Mouse (Mus musculus) cerebellum, postnatal 14 days (tissue): ENCODE measurements at regions not wholly inside any gene's neighbourhood (a gene's known extent, or its start where the extent isn't known, plus 50 kb on each side); places are given as distances from the start of the nearest gene placed in this dataset.

Source experiments
- DNase-seq, 2 experiments: peaks; one replicate each; pipeline ENCODE4 v3.0.0; 2021; ENCODE audit warnings: mixed read lengths in 2 of 2

- DNase-seq = peak; percentile 32 to 48
Measured at GRCm38 (mm10) chr7:72503756-72504155, 197.3 kb upstream of the Mctp2 start.

GRCm38 (mm10) chr7:72504268-72504667, 197.9 kb upstream of the Mctp2 start:
- DNase-seq = peak; percentile 69 to 86

- peak; percentile 33 to 46 for DNase-seq
Measured at GRCm38 (mm10) chr7:72505732-72506460, 199.5 kb upstream of the Mctp2 start.

DNA sequence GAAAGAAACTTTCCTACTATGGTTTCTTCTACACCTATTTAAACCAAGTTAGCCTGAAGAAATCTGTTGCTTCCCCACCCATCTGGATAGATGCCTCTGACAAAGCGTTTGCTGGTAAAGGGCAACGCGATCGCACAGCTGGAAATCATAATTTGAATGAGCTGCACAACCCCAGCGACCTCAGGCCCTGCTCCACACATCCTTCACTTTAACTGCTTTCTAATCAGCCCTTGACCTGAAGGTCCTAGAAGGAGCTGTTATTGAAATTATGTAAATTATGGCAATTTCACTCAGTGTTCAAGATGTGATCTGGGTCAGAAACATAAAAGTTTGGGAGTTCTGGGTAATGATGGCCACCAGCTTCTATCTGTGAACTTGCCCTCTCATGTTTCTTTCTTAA, 201.5 kb upstream of the Mctp2 start:
- no peak for DNase-seq

DNA sequence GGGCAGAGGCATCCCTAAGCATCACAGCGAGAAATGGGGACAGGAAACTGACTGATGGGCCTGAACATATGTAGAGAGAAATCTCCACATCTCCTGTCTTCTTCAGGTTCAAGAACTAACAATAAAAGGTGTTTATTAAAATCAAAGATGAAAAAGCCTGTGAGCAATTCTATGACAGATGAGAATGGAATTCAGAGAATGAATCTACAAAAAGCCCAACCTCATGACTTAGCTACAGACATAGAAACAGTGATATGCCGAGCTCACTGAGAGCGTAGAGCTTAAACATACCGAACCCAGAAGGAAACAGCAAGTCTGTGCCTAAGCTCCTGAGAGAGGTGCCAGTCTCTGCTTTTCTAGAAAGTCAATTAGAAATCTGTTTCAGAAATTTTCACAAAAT, 203.7 kb upstream of the Mctp2 start:
- no peak for DNase-seq

DNA sequence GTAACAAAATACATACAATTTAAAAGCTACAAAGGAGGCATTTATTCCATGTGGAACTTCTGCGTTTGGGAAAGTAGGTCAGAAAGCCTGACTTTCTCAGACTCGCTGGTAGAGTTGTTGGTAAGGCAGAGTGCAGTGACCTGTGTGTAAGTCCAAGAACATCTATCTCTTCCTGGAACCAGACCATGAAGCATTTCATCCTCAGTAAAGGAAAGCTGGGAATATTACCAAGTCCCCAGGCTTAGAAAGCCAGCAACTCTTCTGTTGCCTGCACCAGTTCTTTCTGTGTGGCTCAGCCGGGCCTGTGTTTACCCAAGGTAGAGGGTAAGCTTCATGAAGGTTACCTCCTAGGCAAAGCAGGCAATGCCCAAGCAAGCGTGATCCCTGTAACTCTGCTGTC, 207.0 kb upstream of the Mctp2 start:
- no peak for DNase-seq

GRCm38 (mm10) chr7:72514851-72515250, 208.4 kb upstream of the Mctp2 start:
- peak; percentile 23 to 24 for DNase-seq

DNA sequence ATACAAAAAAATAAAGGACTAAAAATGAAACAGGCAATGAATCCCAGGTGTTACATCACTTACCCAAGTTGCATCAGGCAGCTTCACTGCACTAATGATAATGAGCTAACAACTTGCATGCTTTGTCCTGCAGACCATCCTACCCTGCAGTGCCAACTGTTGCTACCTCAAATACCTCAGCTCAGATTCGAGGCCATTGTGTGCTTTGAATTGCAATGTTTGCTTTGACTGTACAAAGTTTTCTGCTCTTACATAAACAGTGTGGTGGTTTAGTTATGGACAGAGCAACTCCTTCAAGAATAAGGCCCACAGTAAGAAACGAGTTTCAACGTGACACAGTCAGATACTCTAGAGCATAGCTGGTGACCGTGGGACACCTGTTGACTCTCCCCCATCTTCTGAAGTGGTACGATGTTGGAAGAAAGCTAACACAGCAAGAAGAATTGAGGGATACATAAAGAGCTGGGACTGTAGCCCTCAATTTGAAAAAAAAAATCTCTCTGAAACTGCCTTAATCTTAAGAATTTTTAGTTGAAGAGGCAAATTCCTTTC, 212.1 kb upstream of the Mctp2 start:
- no peak for DNase-seq

DNA sequence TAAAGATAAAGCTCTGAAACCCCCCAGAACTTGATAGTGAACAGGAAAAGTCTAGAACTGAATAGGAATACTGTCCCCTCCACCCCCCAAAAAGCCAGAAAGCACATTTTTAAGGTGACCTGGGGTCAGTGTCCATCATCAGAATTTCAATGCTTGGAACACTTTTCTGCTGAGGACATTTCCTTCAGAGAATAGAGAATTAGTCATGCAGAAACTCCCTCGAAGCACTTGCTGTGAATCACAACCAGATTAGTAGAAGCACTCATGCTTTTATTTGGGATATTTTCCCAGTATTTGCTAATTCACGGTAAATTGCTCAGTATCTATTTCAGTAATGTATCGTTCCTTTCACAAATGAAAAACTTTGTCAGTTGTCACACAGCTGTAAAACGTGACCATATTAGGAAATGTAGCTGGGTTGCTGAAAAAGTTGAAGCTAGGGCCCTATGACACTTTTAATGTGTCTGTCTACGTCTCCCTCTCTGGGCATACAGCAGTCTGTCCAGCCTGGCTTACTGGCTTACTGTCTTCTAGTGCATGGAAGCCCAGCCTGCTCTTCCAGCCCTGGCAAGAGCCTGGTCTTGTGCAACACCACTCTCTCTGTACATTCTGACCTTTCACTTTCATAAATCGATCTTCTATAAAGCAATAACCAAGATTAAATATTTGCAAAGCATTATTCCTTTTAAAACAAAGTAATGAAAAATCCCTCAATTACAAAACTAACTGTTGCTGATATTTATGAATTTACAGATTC, 213.1 kb upstream of the Mctp2 start:
- no peak for DNase-seq

DNA sequence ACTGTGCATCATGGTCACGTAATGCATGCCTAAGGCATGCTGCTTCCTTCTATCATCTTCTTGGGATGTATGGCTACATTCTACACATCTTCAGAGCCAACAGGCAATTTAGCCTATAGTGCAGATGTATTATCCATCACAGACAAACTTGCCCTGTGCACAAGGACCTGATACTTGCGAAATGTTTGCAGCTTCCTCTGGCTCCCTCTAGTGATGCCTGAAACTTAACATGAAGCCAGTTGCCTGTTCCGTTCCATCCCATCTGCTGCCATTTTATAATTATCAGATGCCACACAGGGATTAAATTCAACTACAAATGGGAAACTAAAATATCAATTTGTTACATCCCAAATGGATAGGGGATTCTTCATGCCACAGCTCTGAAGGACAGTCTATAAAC, 222.5 kb upstream of the Mctp2 start:
- DNase-seq = peak in 1 of 2 experiments; percentile 20

- no peak for DNase-seq
Measured at GRCm38 (mm10) chr7:72538288-72538687, 231.9 kb upstream of the Mctp2 start.

- no peak for DNase-seq
Measured at GRCm38 (mm10) chr7:72539915-72540314, 233.5 kb upstream of the Mctp2 start.

DNA sequence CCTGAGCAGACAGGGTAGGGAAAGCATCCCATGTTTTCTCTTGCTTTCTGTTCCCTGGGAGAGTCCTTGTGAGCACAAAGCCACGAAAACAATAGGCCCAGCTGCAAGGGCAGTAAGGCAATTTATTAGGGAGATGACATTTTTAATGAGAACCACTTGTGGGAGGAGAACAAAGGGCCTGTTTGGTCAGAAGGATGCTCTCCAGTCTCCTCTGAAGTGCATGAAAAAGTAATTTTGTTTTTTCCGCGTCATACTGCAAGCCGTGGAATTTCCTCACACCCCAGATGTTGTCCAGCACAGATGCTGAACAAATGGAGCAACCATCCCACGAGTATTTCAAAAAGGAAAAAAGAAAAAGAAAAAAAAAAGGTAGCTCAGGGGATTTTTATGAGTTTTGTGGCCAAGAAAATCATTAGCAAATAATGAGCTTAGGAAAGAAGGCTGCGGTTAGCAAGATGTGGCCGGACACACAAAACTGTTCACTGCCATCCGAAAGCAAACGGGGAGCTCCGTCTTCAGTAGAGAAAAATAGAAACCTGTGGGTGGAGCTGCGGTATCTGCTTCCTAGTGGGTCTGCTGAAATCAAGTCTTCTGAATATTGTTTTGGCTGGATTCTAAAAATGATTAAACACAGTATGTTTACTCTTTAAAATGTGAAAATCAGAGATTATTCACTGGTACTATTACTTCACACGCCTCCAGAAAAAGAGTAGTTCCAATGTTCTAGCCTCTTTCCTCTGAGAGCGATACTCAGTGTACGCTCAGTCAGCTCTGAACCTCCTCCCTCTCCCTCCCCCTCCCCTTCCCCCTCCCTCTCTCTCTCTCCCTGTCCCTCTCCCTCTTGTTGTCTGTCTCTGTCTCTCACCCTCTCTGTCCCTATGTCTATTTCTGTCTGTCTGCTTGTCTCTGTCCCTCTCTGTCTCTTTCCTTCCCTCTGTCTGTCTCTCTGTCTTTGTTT, 235.4 kb upstream of the Mctp2 start:
- DNase-seq = peak; percentile 6

GRCm38 (mm10) chr7:72543501-72543900, 237.1 kb upstream of the Mctp2 start:
- DNase-seq = no peak

DNA sequence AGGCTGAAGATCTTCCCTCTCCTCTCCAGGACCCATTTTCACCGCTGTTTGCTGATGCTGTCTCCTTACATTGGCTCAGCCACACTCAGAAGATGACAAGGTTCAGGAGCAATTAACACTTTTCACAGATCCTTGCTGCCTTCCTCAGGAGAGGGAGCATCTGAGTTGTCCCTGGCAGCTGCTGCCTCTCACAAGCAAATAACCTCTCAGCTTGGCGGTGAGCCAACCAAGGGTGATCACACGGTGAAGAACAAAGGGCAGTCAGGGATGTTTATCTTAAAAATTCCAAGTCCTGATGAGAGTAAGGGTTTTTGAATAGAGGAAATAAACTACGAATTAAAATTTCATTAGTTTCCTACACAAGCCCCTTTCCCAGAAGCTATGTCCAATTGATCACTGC, 237.5 kb upstream of the Mctp2 start:
- peak; percentile 46 to 64 for DNase-seq

DNA sequence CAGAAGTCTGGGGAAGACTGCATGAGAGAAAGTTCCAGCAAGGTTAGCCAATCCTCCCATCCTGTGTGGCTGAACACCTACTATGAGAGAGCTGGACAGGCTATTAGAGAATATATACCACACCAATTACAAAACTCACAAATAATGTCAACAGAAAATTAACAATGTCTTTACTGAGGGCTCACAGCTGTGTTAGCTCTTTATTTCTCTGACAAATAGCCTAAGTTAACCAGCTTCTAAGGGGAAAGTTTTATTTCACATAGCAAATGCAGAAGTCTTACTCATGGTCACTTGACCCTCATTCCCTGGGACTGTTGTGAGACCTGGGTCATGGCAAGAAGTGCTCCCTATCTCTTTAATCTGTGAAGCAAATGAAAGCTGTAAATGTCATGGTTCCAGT, 261.0 kb upstream of the Mctp2 start:
- DNase-seq = no peak

GRCm38 (mm10) chr7:72569177-72569576, 262.8 kb upstream of the Mctp2 start:
- DNase-seq = no peak

DNA sequence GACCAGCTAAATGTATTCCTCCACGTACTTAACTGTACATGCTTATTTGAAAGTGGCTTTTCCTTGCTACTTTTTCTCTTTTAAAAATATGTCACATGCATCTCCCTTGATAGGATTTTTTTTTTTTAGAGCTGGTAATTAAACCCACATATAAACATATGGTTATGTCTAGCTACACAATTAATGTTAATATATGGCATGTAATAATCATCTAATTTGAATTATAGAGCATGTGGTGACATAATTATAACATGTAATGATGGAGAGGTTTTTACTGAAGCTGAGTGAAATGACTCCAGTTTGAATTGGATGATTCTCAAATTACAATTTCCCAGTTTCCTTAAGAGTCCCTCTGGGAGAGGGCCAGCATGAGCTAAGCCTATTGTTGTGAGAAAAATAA, 267.9 kb upstream of the Mctp2 start:
- no peak for DNase-seq

DNA sequence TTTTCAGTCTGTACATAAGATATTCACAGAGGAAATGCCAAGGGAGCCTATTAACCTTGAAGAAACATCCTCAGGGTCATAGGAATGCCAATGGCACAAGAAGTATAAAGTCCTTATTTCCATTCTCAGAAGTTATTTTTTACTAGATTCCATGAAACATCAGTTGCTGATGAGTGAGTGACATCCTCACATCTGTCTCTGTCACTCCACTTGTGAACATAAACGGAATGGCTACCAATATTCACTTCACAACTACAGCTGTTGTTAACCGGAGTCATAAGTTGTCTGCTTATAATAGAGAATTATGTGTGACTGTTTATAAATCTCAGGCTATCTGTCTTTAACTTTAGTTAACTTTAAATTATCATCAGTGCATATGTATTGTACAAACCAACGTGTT, 278.0 kb upstream of the Mctp2 start:
- DNase-seq = no peak

- DNase-seq = no peak
Measured at GRCm38 (mm10) chr7:72589241-72589668, 282.8 kb upstream of the Mctp2 start.

GRCm38 (mm10) chr7:72590351-72591115, 284.1 kb upstream of the Mctp2 start:
- no peak for DNase-seq

DNA sequence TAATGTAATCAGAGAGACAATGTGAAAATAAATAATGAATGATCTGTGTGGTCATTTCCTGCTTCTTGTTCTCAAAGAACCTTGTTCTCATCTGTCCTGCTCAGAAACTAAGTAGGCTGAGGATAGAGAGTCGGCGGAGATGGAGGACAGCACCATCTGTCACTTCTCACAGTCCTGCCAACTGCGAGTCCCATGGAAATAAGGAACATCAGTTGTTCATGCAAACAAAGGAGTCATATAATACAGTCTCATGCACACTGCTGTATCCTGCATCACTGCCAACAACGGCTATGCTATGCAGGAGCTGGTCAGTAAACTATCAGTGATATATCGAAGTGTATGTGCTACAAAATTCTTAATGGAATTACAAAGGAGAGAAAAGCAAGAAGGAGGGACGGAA, 285.7 kb upstream of the Mctp2 start:
- DNase-seq = peak; percentile 60 to 75
